Mouse (Mus musculus) embryonic facial prominence, embryonic 12.5 days (tissue): Measurements from ENCODE around the gene Palm2. TPM values are rescaled to one million over a fixed set of nuclear protein-coding genes. Genes with fewer than 3 reads are reported as not detected.

Experiments used
- ATAC-seq: fragments of 200-750 bp; cut with Nextera tagmentation; 2 replicates; pipeline ENCODE4 v1.8.0; 2017; ENCODE audit not compliant: insufficient number of reproducible peaks, insufficient read depth, low FRiP score, low TSS enrichment
- H3K27ac ChIP-seq: fragments of 300-500 bp; sonication (generic); 2 replicates; pipeline ENCODE4 v1.5.1; 2016; ENCODE audit warnings: mild to moderate bottlenecking
- H3K27me3 ChIP-seq: fragments of 300-500 bp; sonication (generic); 2 replicates; pipeline ENCODE4 v1.6.1; 2016; ENCODE audit warnings: mild to moderate bottlenecking, moderate library complexity
- H3K36me3 ChIP-seq: fragments of 300-500 bp; sonication (generic); 2 replicates; pipeline ENCODE4 v1.6.1; 2016; ENCODE audit warnings: mild to moderate bottlenecking
- H3K4me1 ChIP-seq: fragments of 300-500 bp; sonication (generic); 2 replicates; pipeline ENCODE4 v1.6.1; 2016
- H3K4me2 ChIP-seq: fragments of 300-500 bp; sonication (generic); replicated peaks from 2 replicates; pipeline ENCODE4 v1.6.1; 2016; ENCODE audit warnings: mild to moderate bottlenecking, moderate library complexity
- H3K4me3 ChIP-seq: fragments of 300-500 bp; sonication (generic); 2 replicates; pipeline ENCODE4 v1.5.1; 2016; ENCODE audit warnings: mild to moderate bottlenecking
- H3K9ac ChIP-seq: fragments of 300-500 bp; sonication (generic); 2 replicates; pipeline ENCODE4 v1.6.1; 2016; ENCODE audit warnings: mild to moderate bottlenecking, moderate library complexity
- H3K9me3 ChIP-seq: fragments of 300-500 bp; sonication (generic); 2 replicates; pipeline ENCODE4 v1.6.1; 2016; ENCODE audit warnings: mild to moderate bottlenecking, moderate library complexity
- WGBS: fragments of 180-500 bp; shearing (Covaris S2); methylation state at CpG from one replicate; pipeline ENCODE4 v1.1.7; 2016; 5-methylcytosine and 5-hydroxymethylcytosine counted together
- polyA plus RNA-seq: library from polyadenylated mRNA; unstranded; fragments of >200 nt; fragmentation: Nextera tagmentation; extraction: Ambion mirVana; gene quantifications from 2 replicates; pipeline ENCODE4 v1.2.1, GENCODE M21; 2016

The Palm2 gene
- polyA plus RNA-seq, 1 experiment from 2014 or later = 11.5 TPM

- Histone ChIP-seq H3K9ac (no peak overlapping the region), H3K4me2 (no peak overlapping the region), H3K4me1 (0 out of 2 replicates have a peak, but pooled peaks cover 2% of the 10 kb centered on the region), H3K36me3 (no peaks in the 10 kb centered on the region), H3K9me3 (no peaks in the 10 kb centered on the region), H3K27ac (no peak overlapping the region), H3K4me3 (no peak overlapping the region), H3K27me3 (no peaks in the 10 kb centered on the region)
- no peak for ATAC-seq
- 77% methylated on average over 31 of the region's 31 CpGs for WGBS
Measured at GRCm38 (mm10) chr4:57514003-57514937, 80.2 kb downstream of the Palm2 start.

DNA sequence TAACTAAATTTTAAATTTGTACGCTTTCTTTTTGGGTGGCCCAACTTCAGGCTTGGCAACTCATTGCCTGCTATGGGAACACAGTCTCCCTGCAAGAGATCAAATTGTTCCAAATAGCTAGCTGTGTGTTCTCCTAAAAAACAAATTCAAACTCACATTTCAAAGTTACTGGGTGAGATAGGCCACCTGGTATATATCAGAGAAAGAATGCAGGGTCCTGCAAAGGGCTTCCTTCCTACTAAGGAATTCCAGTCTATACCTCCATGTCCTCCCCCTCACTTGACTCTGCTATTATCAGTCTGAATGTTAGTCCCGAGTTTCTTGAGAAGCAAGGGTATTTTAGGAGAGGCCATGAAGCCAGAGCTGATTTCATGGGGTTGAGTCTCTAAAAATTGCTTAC, 81.3 kb downstream of the Palm2 start:
- Histone ChIP-seq H3K36me3 (no peaks in the 10 kb centered on the region), H3K4me1 (0 out of 2 replicates have a peak, but pooled peaks cover 2% of the 10 kb centered on the region), H3K4me2 (no peak overlapping the region), H3K9me3 (no peaks in the 10 kb centered on the region), H3K27me3 (no peaks in the 10 kb centered on the region), H3K27ac (no peak overlapping the region), H3K9ac (no peak overlapping the region), H3K4me3 (no peak overlapping the region)
- ATAC-seq = no peak
- WGBS = 52% methylated on average over 2 of the region's 2 CpGs

DNA sequence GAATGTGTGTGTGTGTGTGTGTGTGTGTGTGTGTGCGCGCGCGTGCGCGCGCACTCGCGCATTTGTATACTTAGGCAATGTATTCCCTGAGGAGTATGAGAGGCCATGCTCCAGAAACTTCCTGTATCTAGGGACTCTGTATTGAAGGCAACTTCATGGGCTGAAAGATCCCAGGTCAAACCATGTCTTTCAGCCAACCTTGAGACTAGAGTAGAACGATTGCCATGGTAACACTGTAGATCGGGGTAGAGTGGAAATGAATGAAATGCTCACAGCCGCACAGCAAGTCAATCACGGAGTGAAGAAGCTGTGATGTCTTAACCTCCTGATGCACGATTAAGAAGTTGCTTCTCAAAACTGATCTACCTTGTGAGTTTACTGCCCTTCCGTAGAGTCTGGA, 89.4 kb downstream of the Palm2 start:
- Histone ChIP-seq H3K36me3 (no peaks in the 10 kb centered on the region), H3K9ac (no peak overlapping the region), H3K27me3 (no peaks in the 10 kb centered on the region), H3K4me2 (no peak overlapping the region), H3K4me3 (no peak overlapping the region), H3K4me1 (no peaks in the 10 kb centered on the region), H3K27ac (no peak overlapping the region), H3K9me3 (no peaks in the 10 kb centered on the region)
- WGBS = 95% methylated on average over 15 of the region's 15 CpGs
- no peak for ATAC-seq

DNA sequence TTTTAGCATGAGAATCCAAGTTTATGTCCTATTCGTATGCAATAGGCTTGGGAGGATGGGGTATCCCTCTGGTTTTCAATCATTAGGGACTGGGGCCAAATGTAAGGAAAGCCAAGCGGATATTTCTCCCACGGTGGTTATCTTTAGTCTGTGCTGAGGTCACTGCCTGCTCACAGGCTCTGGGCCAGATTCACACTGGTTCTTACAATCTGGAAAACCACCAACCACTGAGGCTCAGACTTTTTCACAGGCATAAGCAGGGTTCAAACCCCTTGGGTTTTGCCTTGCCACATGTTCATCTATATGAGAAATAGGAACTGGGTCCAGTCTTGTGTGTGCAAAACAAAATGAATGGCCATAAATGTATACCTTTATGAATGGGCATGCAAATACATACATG, 90.4 kb downstream of the Palm2 start:
- peaks cover 2% of the 10 kb centered on the region for H3K4me1 ChIP-seq
- no peaks in the 10 kb centered on the region for H3K9me3 ChIP-seq
- H3K36me3 ChIP-seq = no peaks in the 10 kb centered on the region
- H3K27ac ChIP-seq = no peak overlapping the region
- no peak for ATAC-seq
- H3K9ac ChIP-seq = no peak overlapping the region
- H3K27me3 ChIP-seq = no peaks in the 10 kb centered on the region
- no peak overlapping the region for H3K4me3 ChIP-seq
- WGBS = 83% methylated on average over 3 of the region's 3 CpGs
- no peak overlapping the region for H3K4me2 ChIP-seq

DNA sequence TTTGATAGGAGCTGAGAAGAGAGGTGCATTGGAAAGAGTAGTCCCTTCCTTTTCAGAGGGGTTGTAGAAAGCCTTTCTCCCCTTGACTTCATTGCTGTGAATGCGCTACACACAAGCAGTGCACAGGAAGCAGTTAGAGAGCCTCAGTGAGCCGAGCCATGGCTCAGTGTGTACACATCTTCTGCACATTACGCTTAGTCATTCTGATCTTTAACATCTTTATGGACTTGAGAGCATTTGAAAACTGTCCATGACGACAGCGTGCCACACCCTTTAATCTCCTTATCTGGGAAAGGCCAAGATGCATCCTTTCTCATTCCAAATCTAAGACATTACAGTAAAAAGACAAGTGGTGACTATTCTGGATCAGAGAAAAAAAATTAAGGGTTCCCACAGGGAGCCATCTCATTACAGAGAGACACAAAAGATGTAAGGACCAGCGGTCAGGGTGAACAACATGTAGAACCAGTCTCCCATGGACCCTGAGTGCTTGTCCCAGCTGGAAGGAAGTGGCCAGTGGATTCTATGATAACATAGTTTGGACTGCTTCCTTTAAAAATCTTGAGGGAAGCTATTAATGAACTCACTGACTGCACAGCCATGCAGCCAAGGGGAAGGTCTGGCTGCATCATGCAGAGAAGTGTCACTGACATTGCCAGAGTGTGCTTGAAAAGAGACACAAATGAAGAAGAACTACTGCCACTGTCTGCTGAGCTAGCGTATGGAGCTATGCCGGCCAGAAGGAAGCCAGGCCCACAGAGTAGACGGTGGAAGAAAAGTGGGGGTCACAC, 91.4 kb downstream of the Palm2 start:
- Histone ChIP-seq H3K4me1 (peaks cover 6% of the 10 kb centered on the region), H3K27me3 (no peaks in the 10 kb centered on the region), H3K9me3 (no peaks in the 10 kb centered on the region), H3K36me3 (no peaks in the 10 kb centered on the region), H3K27ac (no peak overlapping the region), H3K9ac (no peak overlapping the region), H3K4me2 (no peak overlapping the region), H3K4me3 (no peak overlapping the region)
- 77% methylated on average over 9 of the region's 9 CpGs for WGBS
- ATAC-seq = no peak

DNA sequence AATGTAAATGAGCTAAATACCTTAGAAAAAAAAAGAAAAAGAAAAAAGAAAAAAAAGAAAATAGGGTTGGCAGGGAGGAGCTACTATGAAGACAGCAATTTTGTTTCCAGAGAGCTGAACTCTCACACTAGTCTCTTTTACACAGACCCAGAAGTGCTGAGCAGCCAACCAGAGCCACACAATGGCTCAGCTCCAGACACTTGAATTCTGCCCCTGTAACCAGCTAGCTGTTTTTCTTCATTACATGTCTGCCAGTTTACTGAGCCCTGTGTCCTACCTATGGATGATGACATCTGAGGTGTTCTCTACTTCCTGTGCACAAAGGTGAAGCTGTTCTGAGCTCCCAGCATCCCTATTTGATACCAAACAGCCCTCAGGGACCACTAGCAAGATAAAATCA, 94.2 kb downstream of the Palm2 start:
- H3K9ac ChIP-seq = no peak overlapping the region
- H3K27ac ChIP-seq = no peak overlapping the region
- H3K36me3 ChIP-seq = no peaks in the 10 kb centered on the region
- ATAC-seq = no peak
- no peak overlapping the region for H3K4me3 ChIP-seq
- no peak overlapping the region for H3K4me2 ChIP-seq
- H3K27me3 ChIP-seq = no peaks in the 10 kb centered on the region
- H3K4me1 ChIP-seq = peaks cover 6% of the 10 kb centered on the region
- H3K9me3 ChIP-seq = no peaks in the 10 kb centered on the region

DNA sequence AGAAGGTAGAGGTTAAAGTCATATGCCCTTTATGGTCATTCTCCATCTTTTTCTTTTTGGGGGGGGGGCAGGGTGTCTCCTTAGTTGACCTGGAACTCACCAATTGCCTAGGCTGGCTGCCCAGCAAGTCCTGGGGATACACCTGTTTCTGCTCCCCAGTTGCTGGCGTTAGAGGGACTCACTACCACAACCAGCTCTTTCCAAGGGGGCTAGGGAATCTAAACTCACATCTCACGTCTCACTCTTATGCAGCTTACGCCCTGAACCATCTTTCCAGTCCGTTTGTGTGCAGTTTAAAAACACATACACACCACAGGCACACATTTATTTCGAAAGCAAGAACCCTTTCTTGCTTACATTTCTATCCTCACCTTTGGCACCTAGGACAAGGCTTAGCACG, 99.6 kb downstream of the Palm2 start:
- Histone ChIP-seq H3K36me3 (no peaks in the 10 kb centered on the region), H3K4me1 (peaks cover 10% of the 10 kb centered on the region), H3K4me2 (no peak overlapping the region), H3K27me3 (no peaks in the 10 kb centered on the region), H3K27ac (no peak overlapping the region), H3K4me3 (no peak overlapping the region), H3K9me3 (no peaks in the 10 kb centered on the region), H3K9ac (no peak overlapping the region)
- ATAC-seq = no peak
- 80% methylated on average over 6 of the region's 6 CpGs for WGBS

DNA sequence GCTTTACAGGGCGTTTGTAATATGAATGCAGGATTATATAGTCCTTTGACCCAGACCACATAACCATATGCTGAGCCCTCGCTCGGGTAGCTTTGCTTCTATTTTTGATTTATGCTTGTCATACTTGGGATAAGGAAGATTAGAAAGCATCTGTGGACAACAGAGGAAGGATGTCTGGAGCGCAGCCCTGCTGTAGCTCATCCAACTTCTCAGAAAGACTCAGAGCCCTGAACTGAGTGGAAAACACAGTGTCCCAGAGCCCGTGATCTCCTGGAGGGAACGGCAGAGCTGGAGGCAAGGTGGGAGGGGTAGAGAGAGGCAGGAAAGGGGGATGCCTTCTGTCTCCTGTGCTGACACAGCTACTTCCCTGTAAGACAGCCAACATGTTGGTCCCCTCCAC, 100.2 kb downstream of the Palm2 start:
- no peaks in the 10 kb centered on the region for H3K9me3 ChIP-seq
- H3K36me3 ChIP-seq = no peaks in the 10 kb centered on the region
- ATAC-seq = no peak
- H3K27ac ChIP-seq = peak overlapping the region; percentile 30; the same call in 1 of the 2 replicates
- no peak overlapping the region for H3K4me2 ChIP-seq
- peaks cover 10% of the 10 kb centered on the region for H3K4me1 ChIP-seq
- WGBS = 56% methylated on average over 6 of the region's 6 CpGs
- no peak overlapping the region for H3K4me3 ChIP-seq
- H3K9ac ChIP-seq = no peak overlapping the region
- H3K27me3 ChIP-seq = no peaks in the 10 kb centered on the region

GRCm38 (mm10) chr4:57535087-57535486, 101.0 kb downstream of the Palm2 start:
- Histone ChIP-seq H3K27ac (no peak overlapping the region), H3K9ac (no peak overlapping the region), H3K27me3 (no peaks in the 10 kb centered on the region), H3K4me3 (no peak overlapping the region), H3K36me3 (no peaks in the 10 kb centered on the region), H3K4me2 (no peak overlapping the region), H3K4me1 (0 out of 2 replicates have a peak, but pooled peaks cover 5% of the 10 kb centered on the region), H3K9me3 (no peaks in the 10 kb centered on the region)
- no peak for ATAC-seq
- WGBS = 85% methylated on average over 4 of the region's 4 CpGs

DNA sequence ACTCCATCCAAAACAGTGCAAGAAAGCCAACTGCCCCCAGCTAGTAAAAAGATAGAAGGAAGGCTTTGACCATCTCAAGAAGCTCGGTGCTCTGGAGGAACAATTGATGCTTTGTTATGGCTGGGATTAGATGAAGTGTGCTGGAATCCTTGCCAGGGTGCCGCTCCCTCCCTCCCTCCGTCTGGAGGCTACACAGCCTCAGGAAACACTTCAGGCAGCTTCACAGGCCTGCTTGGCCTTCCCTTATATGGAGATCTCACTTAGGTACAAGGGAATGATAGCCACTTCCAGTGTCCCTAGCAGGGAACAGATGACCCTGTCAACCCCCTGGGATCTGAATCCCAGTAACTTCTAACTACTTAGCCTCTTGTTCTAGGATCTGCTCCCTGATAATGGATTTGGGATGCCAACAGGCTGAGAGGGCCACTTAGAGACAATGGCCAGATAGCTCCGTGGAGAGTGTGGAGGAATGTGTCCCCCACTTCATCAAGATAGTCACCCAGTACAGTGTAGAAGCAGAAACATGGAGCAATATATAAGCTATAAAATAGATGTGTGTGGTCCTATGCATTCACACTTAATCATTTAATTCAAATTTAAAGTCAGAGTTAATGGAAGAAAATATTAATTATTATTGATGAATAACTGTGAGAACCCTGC, 104.1 kb downstream of the Palm2 start:
- ATAC-seq = no peak
- no peak overlapping the region for H3K4me2 ChIP-seq
- H3K36me3 ChIP-seq = no peaks in the 10 kb centered on the region
- 0 out of 2 replicates have a peak, but pooled peaks cover 7% of the 10 kb centered on the region for H3K4me1 ChIP-seq
- H3K9ac ChIP-seq = no peak overlapping the region
- no peak overlapping the region for H3K27ac ChIP-seq
- WGBS = 10% methylated on average over 4 of the region's 4 CpGs
- no peak overlapping the region for H3K4me3 ChIP-seq
- H3K27me3 ChIP-seq = no peaks in the 10 kb centered on the region
- H3K9me3 ChIP-seq = no peaks in the 10 kb centered on the region

- no peak overlapping the region for H3K4me3 ChIP-seq
- WGBS = 2% methylated on average over 6 of the region's 6 CpGs
- peaks cover 12% of the 10 kb centered on the region; the same call in 1 of the 2 replicates for H3K4me1 ChIP-seq
- H3K9ac ChIP-seq = no peak overlapping the region
- no peaks in the 10 kb centered on the region for H3K27me3 ChIP-seq
- ATAC-seq = peak; percentile 88
- peak overlapping the region; percentile 92 for H3K27ac ChIP-seq
- H3K9me3 ChIP-seq = no peaks in the 10 kb centered on the region
- peak overlapping the region; percentile 3; the same call in 1 of the 2 replicates for H3K4me2 ChIP-seq
- no peaks in the 10 kb centered on the region for H3K36me3 ChIP-seq
Measured at GRCm38 (mm10) chr4:57543692-57544256, 109.7 kb downstream of the Palm2 start.
